Mouse (Mus musculus) thymus, adult 18-20 months (tissue): ENCODE results near the gene Hba-a1.

Experiments used
- DNase-seq, 2 experiments: peaks; one replicate each; pipeline ENCODE4 v3.0.0; 2022; ENCODE audit warnings: mixed read lengths in 2 of 2

The Hba-a1 gene

GRCm38 (mm10) chr11:32297866-32298531 is 14.7 kb downstream of the Hba-a1 start:
- DNase-seq: no peak

DNA sequence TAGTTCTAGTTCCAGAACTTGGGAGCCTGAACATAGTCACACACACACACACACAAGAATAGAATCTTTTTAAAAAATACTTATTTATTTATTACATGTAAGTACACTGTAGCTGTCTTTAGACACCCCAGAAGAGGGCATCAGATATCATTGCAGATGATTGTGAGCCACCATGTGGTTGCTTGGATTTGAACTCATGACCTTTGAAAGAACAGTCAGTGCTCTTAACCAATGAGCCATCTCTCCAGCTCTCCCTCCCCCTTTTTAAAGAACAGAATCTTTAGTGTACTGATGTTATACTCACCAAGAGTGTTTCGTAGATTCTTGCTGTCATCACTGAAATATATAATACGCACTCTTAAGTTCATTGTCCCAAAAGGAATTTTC is 15.2 kb downstream of the Hba-a1 start:
- no peak for DNase-seq

DNA sequence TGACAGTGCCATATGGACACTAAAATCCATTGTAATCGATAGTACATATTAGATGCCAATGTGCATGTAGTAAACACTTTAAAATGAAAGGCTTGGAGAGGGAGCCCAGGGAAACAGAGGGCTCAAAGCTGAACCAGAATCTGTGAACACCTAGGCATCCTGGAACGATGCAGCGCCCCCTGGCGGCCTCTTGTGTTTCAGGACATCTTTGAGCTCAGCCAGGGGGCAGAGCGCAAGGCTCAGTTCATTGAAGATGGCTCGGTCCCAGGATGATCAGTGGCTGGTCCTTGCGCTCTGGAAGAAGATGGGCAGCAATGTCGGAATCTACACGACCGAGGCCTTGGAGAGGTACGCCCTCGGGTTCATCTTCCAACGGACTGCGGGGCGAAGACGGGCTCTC is 16.6 kb downstream of the Hba-a1 start, which contains the start of gene Hbq1a:
TSS of gene Hbq1a (plus strand) at position 205 of the 400 bp plus-strand sequence.
- peak in 1 of 2 experiments; percentile 13 for DNase-seq

GRCm38 (mm10) chr11:32300279-32301267 is 17.3 kb downstream of the Hba-a1 start:
- DNase-seq: no peak

DNA sequence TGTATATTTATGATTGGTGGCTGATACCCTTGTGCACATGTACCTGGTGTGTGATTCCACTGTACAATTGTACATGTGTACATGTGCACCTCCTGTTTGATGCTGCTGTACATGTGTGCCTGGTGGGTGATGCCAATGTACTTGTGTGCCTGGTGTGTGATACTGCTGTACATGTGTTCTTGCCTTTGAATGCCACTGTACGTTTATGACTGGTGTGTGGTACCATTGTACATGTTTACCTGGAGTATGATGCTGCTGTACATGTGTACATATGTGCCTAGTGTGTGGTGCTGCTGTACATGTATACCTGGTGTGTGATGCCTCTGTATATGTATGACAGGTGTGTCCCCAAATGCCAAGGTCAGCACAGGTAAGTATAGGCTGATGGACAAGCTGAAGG is 18.2 kb downstream of the Hba-a1 start:
- no peak for DNase-seq

DNA sequence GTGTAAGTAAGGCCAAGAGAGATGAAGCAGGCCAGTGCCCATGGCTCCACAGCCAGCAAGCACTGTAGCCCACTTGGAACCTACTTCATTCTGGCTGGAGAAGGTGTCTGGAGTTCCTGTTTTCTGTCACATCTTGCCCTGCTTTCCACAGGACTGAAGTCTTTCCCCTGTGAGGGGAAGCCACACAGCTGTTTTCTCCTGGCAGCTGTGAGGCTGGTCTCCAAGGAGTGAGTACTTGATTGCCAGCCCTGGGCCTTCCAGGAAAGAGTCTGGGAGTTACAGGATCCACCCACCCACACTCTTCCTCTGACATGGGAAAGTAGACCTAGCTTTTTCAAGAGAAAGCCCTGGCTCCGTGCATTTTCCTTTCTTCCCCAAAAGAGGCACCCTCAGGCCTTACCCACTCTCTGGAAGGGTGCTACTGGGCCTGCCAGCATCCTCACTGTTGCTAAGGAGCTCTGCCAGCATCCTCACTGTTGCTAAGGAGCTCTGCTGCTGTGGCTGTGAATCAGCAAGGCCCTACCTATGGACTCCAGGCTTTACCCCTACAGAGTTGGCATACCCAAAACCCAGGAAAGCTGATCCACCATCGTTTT is 19.6 kb downstream of the Hba-a1 start:
- DNase-seq: no peak

DNA sequence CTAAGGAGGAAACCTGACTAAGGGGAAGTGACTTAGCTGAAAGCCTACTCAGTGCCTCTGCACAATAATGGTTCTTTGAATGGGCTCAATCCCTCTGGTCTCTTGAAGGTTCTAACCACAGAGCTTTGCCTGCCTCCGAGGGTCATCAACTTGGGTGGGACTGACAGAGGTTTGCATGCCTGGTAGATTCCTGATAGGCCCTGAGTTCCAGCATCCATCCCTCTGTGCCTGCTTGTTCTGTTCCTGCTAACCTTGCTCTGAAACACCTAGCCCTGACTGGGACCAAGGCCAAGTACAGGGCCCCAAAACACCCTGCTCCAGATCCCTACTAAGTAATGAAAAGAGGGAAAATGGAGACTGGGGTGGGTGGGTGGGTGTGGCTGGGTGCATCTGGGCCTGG is 20.1 kb downstream of the Hba-a1 start:
- DNase-seq: no peak

DNA sequence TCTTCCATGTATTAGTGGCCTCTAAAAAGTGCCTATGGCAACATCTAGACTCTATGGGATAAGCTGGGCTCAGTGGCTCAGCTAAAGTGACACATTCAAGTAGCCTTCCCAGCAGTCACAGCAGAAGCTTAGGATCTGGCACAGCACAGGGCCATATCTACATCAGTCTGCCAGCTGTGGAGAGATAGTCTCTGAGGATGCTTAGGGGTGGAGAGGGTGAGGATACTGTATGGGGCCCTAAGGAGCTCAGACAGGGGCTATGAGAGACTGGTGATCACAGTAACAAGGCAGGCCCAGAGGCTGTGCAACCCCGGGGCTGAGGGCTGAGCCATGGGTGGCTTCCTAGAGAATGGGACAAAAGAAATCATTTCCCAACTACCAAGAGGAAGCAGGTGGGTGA is 23.7 kb downstream of the Hba-a1 start:
- no peak for DNase-seq

DNA sequence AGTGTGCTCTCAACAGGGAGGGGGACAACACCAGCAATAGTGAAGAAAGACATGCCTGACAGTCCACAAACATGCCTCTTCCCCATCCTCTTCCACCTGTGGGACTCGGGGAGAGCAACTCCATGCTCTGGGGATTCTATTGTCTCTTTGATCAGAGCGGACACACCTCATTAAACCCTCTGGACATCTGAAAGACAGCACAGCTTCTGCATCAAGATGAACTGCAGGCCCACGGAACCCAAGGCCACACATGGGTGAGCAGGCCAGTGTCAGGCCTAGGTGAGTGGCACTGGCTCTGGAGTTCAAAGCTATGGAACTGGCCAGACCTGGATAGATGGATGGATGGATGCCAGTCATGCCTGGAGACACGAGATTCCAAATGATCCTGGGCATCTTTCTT is 26.1 kb downstream of the Hba-a1 start:
- no peak for DNase-seq

DNA sequence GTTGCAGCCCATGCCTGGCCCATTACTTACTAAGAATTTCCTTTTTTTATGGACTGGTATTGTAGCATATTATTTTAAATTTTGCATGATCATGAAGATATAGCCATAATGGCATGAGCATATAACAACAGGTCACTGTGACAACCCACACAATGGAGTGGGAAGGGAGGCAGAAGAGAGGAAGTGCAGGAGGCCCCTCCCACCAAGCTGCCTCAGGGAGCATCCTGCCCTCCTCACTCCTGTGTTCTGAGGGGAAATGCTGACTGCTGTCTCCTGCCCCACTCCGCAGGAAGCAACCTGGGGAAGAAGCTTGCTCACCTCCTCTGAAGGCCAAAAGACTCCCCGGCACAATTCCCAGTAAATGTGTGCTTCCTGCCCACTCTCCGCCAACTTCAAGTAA is 26.6 kb downstream of the Hba-a1 start:
- DNase-seq: no peak

DNA sequence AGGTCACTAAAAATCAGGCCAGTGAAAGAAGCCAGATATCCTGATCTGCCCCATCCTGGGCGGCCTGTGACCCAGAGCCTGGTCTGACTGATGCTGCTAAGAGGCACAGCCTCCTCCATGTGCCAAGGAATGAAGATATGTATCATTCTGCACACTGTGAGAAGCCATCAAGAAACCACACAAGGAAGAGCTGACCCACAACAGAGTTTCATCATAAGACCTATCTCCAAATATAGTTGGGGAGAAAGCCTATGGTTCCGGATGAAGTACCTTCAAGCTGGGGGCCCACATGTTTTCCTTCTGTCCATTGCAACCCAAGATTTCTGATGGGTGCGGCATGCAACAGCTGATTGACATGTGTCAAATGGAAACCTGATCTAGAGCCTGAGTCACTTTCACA is 32.7 kb downstream of the Hba-a1 start:
- no peak for DNase-seq

- DNase-seq: no peak
These were observed 37.3 kb downstream of the Hba-a1 start for GRCm38 (mm10) chr11:32320507-32321195.

DNA sequence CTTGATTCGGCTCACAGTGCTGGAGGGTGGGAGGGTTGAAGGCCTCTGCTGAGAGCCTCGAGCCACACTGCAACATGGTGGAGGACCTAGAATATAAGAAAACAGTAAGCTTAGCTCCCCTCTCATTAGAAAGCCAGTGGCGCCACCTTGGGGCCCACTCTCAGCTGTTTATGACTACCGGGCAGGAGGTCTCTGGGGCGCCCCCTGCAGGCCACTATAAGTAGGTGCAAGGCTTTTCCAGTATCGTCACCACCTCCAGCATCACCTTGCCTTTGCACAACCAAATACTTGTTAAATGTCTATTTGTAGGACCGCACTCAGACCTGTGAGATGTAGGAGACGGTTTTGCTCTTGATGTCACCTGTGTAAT is 37.9 kb downstream of the Hba-a1 start:
- peak; percentile 16 to 24 for DNase-seq

- DNase-seq: peak; percentile 51 to 56
These were observed 41.3 kb downstream of the Hba-a1 start for GRCm38 (mm10) chr11:32324609-32325008.

DNA sequence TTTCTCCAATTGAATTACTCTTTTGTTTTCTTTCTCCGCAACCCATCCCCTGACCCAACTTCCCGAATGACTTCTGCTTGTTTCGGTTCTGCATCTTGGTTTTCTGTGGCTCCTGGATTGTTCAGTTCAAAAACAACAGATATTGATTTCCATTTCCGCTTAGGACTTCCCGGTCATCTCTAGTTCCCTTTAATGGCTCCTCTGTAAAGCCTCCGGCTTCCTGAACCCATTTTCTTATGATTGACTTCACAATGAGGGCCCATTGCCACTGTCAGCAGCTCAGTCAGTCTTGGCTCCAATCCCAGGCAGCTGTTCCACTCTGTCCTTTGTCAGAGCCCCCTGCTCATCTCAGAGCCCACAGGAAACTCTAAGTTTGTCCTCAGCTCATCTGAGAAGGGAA is 47.8 kb downstream of the Hba-a1 start:
- no peak for DNase-seq

GRCm38 (mm10) chr11:32331861-32332260 is 48.5 kb downstream of the Hba-a1 start:
- DNase-seq: no peak

- DNase-seq: no peak
These were observed 49.9 kb downstream of the Hba-a1 start for GRCm38 (mm10) chr11:32333235-32333634.
